Mouse (Mus musculus) bone marrow, adult 2 months (tissue): ENCODE results near the gene 1700061G19Rik. TPM values are rescaled to one million over a fixed set of nuclear protein-coding genes. Genes with fewer than 3 reads are reported as not detected.

Experiments
- H3K27ac ChIP-seq: fragments of 200-500 bp; 2 replicates; pipeline ENCODE4 v1.5.1; 2012; ENCODE audit warnings: low read depth, mild to moderate bottlenecking, control low read depth, inconsistent platforms, low read length; ENCODE audit not compliant: control insufficient read depth, poor library complexity, insufficient read depth
- H3K4me1 ChIP-seq: fragments of 200-500 bp; 2 replicates; pipeline ENCODE4 v1.6.1; 2011; ENCODE audit warnings: low read length; ENCODE audit not compliant: control insufficient read depth, insufficient read depth
- H3K4me3 ChIP-seq: fragments of 200-500 bp; replicated peaks from 2 replicates; pipeline ENCODE3; 2011; ENCODE audit warnings: mild to moderate bottlenecking, low read depth, low read length, control low read depth; ENCODE audit not compliant: control insufficient read depth
- CTCF ChIP-seq: fragments of 200-500 bp; IDR thresholded peaks from 2 replicates; pipeline ENCODE4 v1.5.1; 2011; ENCODE audit warnings: low read length, control low read depth; ENCODE audit not compliant: control insufficient read depth, insufficient read depth
- POLR2A ChIP-seq: fragments of 200-500 bp; IDR thresholded peaks from 2 replicates; pipeline ENCODE4 v1.6.1; 2011; ENCODE audit warnings: low read depth, mild to moderate bottlenecking, control low read depth, low read length, borderline replicate concordance; ENCODE audit not compliant: control insufficient read depth
- WGBS: fragments of 180-500 bp; shearing (Covaris S2); methylation state at CpG from one replicate; pipeline ENCODE4 v1.1.7; 2018; 5-methylcytosine and 5-hydroxymethylcytosine counted together
- polyA plus RNA-seq: library from polyadenylated mRNA; stranded (reverse); fragments of >200 nt; gene quantifications from 2 replicates; pipeline ENCODE4 v1.2.4, GENCODE M21; 2011; ENCODE audit warnings: low replicate concordance; ENCODE audit not compliant: missing spikeins, insufficient read depth, insufficient read length

1700061G19Rik gene
- polyA plus RNA-seq: 0.92 TPM in 1 of 2 replicates, not detected in the other

- Histone ChIP-seq H3K4me1 (peaks cover 5% of the 10 kb centered on the region; the same call in 1 of the 2 replicates), H3K27ac (no peak within 1 kb of the TSS), H3K4me3 (no peak within 1 kb of the TSS)
- TF ChIP-seq CTCF: no peak
- no peak for TF ChIP-seq POLR2A
- WGBS: 62% methylated on average over 12 of the region's 12 CpGs
Observed at GRCm38 (mm10) chr17:56874936-56875651, at the start of gene 1700061G19Rik. Gene 1700061G19Rik (plus strand): TSS chr17:56875477.

- TF ChIP-seq CTCF (no peak), POLR2A (no peak)
Observed at GRCm38 (mm10) chr17:56826718-56827117, 48.6 kb upstream of the 1700061G19Rik start.

GRCm38 (mm10) chr17:56829171-56829570 is 46.1 kb upstream of the 1700061G19Rik start:
- H3K4me3 ChIP-seq: peak overlapping the region; percentile 69

More at GRCm38 (mm10) chr17:56826718-56827117, 48.6 kb upstream of the 1700061G19Rik start:
- Histone ChIP-seq H3K4me1 (no peaks in the 10 kb centered on the region; the same call in 1 of the 2 replicates), H3K4me3 (peak overlapping the region; percentile 23), H3K27ac (peak overlapping the region; percentile 65)
- 50% methylated on average over 2 of the region's 2 CpGs for WGBS

GRCm38 (mm10) chr17:56829795-56830194 is 45.5 kb upstream of the 1700061G19Rik start:
- Histone ChIP-seq H3K27ac (no peak overlapping the region; the same call in 1 of the 2 replicates), H3K4me1 (no peaks in the 10 kb centered on the region; the same call in 1 of the 2 replicates), H3K4me3 (peak overlapping the region; percentile 69)
- TF ChIP-seq CTCF (no peak), POLR2A (no peak)
- WGBS: 10% methylated on average over 27 of the region's 27 CpGs

More at GRCm38 (mm10) chr17:56829171-56829570, 46.1 kb upstream of the 1700061G19Rik start:
- no peak for TF ChIP-seq CTCF
- TF ChIP-seq POLR2A: no peak
- H3K4me1 ChIP-seq: no peaks in the 10 kb centered on the region; the same call in 1 of the 2 replicates
- H3K27ac ChIP-seq: no peak overlapping the region
- WGBS: 56% methylated on average over 11 of the region's 11 CpGs

GRCm38 (mm10) chr17:56830411-56831110 is 44.7 kb upstream of the 1700061G19Rik start, which contains the start of gene Rfx2:
Gene Rfx2 (minus strand): TSS chr17:56831013.
- Histone ChIP-seq H3K4me3 (peak within 1 kb of the TSS; percentile 69), H3K27ac (peak within 1 kb of the TSS; percentile 10; the same call in 1 of the 2 replicates), H3K4me1 (no peaks in the 10 kb centered on the region; the same call in 1 of the 2 replicates)
- no peak for TF ChIP-seq CTCF
- no peak for TF ChIP-seq POLR2A
- WGBS: under 1% methylated on average over 47 of the region's 62 CpGs

DNA sequence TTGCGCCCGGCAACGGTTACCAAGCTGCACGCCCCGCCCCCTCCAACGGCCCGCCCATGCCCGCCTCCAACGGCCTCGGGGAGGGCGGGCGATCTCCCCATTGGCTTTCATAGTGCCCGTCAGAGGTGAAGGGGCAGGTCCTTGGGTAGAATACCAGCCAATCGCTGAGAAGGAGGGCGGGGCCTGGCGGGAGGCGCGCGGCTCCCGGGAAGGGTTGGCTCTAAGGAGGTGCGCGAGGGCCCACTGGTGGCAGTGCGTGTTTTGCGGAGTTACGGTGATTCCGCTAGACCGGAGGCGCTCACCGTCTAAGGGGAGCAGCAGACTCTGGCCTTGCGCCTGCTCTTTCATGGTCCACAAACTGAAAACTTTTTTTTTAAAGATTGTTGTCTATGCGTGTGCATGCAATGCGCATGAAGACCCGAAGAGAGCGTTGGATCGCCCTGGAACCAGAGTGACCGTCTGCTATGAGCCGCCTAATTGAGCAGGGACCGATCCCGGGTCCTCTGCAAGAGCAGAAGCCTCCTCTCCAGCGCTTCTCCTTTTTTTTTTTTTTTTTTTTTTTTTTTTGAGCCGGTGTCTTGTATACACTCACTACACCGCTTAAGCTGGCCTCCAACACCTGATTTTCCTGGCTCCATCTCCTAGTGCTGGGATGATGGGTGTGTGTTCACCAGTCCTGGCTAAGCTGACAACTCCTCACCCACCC is 44.0 kb upstream of the 1700061G19Rik start:
- under 1% methylated on average over 40 of the region's 42 CpGs for WGBS
- TF ChIP-seq POLR2A (peak; percentile 63; the same call in 1 of the 2 replicates), CTCF (peak; percentile 65)
- Histone ChIP-seq H3K4me1 (no peaks in the 10 kb centered on the region; the same call in 1 of the 2 replicates), H3K4me3 (peak overlapping the region; percentile 62), H3K27ac (peak overlapping the region; percentile 4; the same call in 1 of the 2 replicates)

- no peak overlapping the region for H3K4me3 ChIP-seq
- H3K4me1 ChIP-seq: no peaks in the 10 kb centered on the region; the same call in 1 of the 2 replicates
- 94% methylated on average over 1 of the region's 1 CpGs for WGBS
- no peak overlapping the region for H3K27ac ChIP-seq
- TF ChIP-seq CTCF: no peak
- TF ChIP-seq POLR2A: no peak
Observed at GRCm38 (mm10) chr17:56832918-56833317, 42.4 kb upstream of the 1700061G19Rik start.

DNA sequence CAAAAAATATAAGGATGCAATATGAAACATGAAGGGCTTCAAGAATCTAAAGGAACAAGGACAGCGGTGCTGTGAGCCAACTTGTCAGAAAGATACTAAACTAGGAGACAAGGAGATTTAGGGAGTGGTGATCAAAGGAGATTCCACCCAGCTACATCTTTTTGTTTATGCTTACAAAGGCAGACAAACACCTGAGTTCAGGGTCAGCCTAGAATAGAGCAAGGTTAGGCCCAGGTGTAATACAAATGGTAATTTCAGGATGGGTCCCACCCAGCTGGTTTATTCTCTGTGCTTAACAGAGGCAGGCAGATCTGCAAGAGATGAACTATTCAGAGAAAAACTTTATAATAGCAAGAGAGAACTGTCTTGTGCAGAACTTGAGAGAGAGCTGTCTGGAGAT is 41.9 kb upstream of the 1700061G19Rik start:
- Histone ChIP-seq H3K4me3 (no peak overlapping the region), H3K4me1 (no peaks in the 10 kb centered on the region; the same call in 1 of the 2 replicates), H3K27ac (no peak overlapping the region)
- WGBS: 100% methylated on average over 1 of the region's 1 CpGs
- no peak for TF ChIP-seq POLR2A
- TF ChIP-seq CTCF: no peak
